Mouse (Mus musculus) cortical plate, adult 2 months (tissue): Measurements from ENCODE around the gene Iqcj. TPM values are rescaled to one million over a fixed set of nuclear protein-coding genes. Genes with fewer than 3 reads are reported as not detected.
"Not testable (repeated sequence)": the region's sequence is repeated elsewhere in the genome, so short reads cannot be mapped to it uniquely, and the experiment has no call there.

Experiments
- H3K27ac ChIP-seq: fragments of 200-500 bp; 2 replicates; pipeline ENCODE4 v1.5.1; 2012; ENCODE audit warnings: low read length, control low read depth, inconsistent platforms; ENCODE audit not compliant: insufficient read depth
- H3K4me1 ChIP-seq: fragments of 200-500 bp; 2 replicates; pipeline ENCODE4 v1.6.1; 2011; ENCODE audit warnings: low read length; ENCODE audit not compliant: control insufficient read depth, insufficient read depth
- H3K4me3 ChIP-seq: fragments of 200-500 bp; 2 replicates; pipeline ENCODE4 v1.5.1; 2011; ENCODE audit warnings: mild to moderate bottlenecking, low read length, control low read depth; ENCODE audit not compliant: insufficient read depth
- CTCF ChIP-seq: fragments of 200-500 bp; IDR thresholded peaks from 2 replicates; pipeline ENCODE4 v1.5.1; 2011; ENCODE audit warnings: mild to moderate bottlenecking, control low read depth, low read length; ENCODE audit not compliant: insufficient read depth; ENCODE audit errors: extremely low read depth
- POLR2A ChIP-seq: fragments of 200-500 bp; IDR thresholded peaks from 2 replicates; pipeline ENCODE4 v1.6.1; 2011; ENCODE audit warnings: mild to moderate bottlenecking, low read length, control low read depth; ENCODE audit not compliant: insufficient read depth; ENCODE audit errors: extremely low read depth
- polyA plus RNA-seq: library from polyadenylated mRNA; depleted of rRNA; stranded (reverse); fragments of >200 nt; gene quantifications from 2 replicates; pipeline ENCODE4 v1.2.3, GENCODE M21; 2012; rRNA removed

The Iqcj gene
- polyA plus RNA-seq, 1 experiment = 0.98 TPM

DNA sequence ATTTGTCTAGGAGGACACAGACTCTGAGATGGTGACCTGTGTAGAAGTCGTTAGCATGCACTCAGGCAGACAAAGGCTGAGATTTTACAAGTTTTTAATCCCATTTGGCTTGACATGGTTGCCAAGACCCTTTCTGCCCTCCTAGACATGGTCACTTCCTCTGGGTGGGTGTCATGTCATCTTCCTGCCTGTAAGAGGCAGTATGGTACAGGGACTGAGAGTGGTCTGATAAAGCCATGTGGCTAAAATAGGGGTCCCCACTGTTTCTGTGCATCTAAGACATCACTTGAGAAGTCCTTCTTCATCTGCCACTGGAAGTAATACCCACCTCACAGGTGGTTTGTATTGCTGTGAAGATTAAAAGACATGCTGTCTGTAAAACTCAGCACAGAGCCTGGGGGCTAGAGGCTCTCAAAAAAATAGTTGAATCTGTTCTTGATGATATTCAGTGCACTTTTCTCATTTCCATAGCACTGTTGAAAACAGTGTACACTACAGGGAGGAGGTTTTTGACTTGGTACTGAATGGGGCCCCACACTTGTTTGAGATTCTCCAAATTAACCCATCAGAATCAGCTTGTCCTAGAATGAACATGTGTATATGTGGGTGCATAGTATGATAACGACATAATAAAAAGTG lies 167.3 kb downstream of the Iqcj start:
- H3K27ac ChIP-seq = no peak overlapping the region
- TF ChIP-seq POLR2A (no peak), CTCF (peak; percentile 89)
- no peak overlapping the region for H3K4me3 ChIP-seq
- H3K4me1 ChIP-seq = peaks cover 1% of the 10 kb centered on the region; the same call in 1 of the 2 replicates

DNA sequence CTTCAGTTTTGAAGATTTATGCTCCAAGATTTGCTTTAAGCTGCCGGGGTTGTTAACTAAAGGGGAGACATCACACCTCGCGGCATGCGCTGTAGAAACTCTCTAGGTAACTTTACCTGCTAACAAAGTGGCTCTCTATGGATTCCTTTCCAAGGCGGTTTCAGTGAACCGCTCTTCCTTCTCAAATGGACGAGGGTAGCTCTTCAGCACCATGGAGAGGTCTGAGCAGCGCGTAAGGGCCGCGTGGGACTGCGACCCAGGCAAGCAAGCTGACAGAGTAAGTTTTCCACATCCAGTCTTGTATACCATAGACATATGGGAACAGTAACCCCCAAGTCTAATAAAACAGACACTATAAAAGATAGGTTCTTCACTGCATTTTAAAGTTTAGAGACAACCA lies 172.7 kb downstream of the Iqcj start, which contains the start of gene Schip1:
TSS of gene Schip1 (plus strand) at position 72 of the 400 bp plus-strand sequence.
- TF ChIP-seq CTCF = no peak
- no peak for TF ChIP-seq POLR2A

DNA sequence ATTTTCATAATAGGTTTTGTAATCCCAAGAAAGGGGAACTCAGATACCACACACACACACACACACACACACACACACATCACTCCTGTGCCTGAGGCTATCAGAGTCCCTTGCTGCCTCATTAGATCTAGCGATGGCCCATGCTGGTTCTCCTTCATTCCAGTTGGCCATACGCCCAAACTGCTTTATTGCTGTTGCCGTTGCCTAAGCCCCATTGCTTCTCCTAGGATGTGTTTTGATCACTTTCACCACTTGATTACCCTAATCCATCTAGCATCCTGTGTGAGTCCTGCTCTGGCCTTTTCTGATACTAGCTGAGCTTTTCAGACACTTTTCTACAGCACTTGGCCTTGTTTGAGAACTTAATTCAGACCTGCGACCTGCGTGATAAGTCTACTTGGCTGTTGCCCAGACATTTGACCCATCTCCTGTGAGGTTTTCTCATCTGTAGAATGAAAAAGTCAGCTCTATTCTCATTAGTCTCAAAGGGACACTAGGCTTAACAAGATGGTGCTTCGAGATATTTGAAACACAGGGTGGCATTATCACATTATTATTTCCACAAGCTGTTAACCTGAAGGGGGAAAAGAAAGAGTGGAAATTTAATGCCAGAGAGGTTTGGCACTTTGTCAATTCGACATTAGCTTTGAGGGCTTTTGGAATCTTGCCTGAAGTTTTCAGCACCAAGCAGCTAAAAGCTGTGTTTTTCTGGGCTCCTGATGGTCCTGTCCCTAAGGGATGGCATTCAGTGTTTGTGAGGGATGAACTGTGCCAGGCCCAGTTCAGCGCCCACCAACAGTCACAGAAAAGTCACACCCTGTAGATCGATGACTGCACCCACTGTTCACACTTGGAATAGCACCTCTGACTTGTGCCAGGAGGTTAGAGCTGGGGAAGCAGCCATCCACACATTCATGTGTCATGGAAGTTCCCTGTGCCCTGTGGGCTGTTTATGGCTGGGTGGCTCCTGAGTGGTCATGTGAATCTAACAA lies 179.7 kb downstream of the Iqcj start:
- Histone ChIP-seq H3K27ac (no peak overlapping the region), H3K4me1 (no peaks in the 10 kb centered on the region), H3K4me3 (no peak overlapping the region)
- no peak for TF ChIP-seq POLR2A
- no peak for TF ChIP-seq CTCF

More for the DNA sequence above, 172.7 kb downstream of the Iqcj start, which contains the start of gene Schip1:
- 0 out of 2 replicates have a peak within 1 kb of the TSS, but pooled peaks have one; percentile 1 for H3K4me3 ChIP-seq
- no peaks in the 10 kb centered on the region for H3K4me1 ChIP-seq
- H3K27ac ChIP-seq = no peak within 1 kb of the TSS

DNA sequence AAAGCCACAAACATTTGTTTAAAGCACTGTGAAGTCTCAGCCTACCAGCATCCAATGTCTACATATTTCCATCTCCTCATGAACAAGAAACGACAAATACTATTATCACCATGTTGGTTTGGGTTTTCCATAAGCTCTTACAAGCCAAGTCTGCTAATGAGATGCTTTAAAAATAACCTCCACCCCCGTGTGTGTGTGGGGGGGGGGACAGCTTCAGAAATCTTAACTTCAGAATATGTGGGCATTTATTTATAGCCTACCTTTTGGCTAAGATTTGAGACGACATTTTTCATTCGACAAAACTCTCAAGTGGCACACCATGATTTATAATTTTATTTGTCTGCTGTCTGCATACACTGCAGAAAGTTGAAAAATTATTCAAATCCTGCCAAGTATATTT lies 185.4 kb downstream of the Iqcj start:
- Histone ChIP-seq H3K4me1 (no peaks in the 10 kb centered on the region), H3K4me3 (no peak overlapping the region), H3K27ac (no peak overlapping the region)
- no peak for TF ChIP-seq POLR2A
- no peak for TF ChIP-seq CTCF

DNA sequence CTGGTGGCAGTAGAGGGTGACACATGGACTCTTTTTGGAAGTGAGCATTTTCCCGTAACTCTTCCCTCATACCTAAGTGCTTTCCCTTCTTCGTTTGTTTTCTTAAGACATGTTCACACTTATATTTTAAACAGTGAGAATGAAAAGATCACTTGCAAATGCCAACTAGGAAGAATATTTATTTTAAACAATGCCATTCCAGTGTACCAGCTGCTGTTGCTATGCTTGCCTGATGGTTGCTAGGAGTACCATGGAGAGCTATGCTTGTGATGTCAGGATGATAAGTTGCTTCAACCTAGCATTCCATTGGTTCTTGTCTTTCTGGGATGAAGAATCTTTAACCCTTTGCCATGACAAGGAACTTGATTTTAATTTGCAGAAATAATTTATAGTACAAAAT lies 193.0 kb downstream of the Iqcj start:
- H3K4me1 ChIP-seq = peaks cover 2% of the 10 kb centered on the region; the same call in 1 of the 2 replicates
- TF ChIP-seq CTCF = no peak
- no peak for TF ChIP-seq POLR2A
- no peak overlapping the region for H3K27ac ChIP-seq
- H3K4me3 ChIP-seq = no peak overlapping the region

DNA sequence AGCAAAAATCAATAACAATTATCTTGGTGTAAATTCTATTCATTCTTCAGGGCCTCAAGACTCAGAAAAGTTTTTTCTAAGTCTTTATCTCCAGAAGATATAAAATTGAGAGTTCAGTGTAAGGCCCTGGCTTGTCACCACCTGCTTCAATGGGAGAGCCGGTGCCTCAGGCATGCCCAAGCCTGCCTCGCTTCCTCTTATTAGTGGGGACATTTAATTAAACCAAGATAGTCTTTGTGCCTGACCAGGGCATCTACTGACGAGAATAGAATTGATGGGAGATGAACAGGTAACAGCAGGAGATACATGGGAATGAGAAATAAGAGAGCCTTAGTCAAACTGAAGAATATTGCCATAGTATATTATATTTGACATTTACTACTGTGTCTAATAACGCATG lies 200.1 kb downstream of the Iqcj start:
- no peak overlapping the region for H3K27ac ChIP-seq
- H3K4me3 ChIP-seq = no peak overlapping the region
- no peaks in the 10 kb centered on the region for H3K4me1 ChIP-seq
- no peak for TF ChIP-seq CTCF
- TF ChIP-seq POLR2A = no peak

DNA sequence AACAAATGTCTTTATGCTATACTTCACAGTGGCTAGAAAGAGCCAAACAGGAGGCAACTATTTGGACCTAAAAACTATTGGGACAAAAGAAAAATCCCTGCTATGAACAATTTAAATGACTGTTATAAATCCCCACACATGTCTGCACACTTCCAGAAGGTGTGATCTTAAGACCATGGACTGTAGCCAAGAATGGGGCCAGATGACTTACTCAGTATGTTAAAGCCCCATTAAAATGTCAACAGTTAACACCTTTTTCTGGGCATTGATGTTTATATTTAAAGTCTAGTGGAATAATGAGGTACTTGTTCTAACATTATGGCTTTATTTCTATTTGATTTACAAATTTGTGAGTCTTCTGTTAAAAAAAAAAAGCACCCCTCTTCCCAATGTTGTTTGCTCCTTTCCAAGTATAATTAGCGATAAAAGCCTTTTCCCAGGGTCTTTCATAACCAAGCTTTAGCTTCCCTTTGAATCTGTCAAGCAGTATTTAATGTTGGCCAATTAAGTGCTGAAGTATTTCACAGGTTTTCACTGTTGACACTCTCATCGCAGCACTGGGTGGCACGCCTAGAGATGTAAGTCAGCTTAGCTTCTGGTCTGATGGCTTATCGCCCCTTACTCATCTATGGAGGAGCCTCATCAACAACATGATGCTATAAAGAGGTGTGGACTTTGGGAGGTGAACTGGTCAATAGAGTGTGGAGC lies 204.9 kb downstream of the Iqcj start:
- no peak overlapping the region for H3K27ac ChIP-seq
- H3K4me3 ChIP-seq = no peak overlapping the region
- H3K4me1 ChIP-seq = peaks cover 3% of the 10 kb centered on the region; the same call in 1 of the 2 replicates
- no peak for TF ChIP-seq CTCF
- TF ChIP-seq POLR2A = no peak

DNA sequence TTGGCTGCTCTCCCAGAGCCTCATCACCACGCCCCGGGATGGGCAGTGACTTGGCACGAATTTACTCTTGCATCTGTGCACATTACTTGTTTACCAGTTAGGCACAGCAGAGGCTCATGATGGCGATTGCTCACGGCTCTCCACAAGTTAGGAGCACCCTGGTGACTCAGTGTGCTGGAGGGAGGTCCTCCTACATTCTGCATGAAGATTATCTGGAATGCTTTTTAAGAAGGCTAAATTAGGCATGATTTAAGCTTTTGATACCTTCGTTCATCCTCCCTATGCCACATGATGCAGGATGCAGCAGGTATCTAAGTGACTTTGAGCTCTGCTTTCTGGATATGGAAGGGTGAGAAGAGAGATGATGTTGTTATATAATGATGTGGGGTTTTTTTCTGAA lies 207.5 kb downstream of the Iqcj start:
- not testable (repeated sequence) for H3K27ac ChIP-seq, H3K4me3 ChIP-seq, H3K4me1 ChIP-seq

DNA sequence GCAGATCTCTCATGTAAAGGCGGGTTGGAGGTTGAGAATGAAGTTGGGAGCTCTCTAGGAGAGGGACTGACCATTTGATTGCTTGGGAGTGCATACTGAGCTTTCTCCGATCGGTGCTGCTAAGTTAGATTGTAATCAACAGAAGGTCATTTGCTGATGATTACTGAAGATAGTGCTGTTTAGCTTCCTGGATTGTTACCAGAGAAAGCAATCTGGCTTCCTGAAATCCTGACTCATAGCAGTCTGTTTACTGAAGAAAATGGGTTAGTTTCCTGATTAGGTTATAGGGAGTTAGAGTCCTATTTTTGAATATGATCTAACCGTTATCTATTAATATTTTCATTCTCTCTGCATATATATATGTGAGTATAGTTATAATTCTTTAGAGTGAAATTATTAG lies 209.3 kb downstream of the Iqcj start:
- TF ChIP-seq CTCF (no peak), POLR2A (no peak)
- Histone ChIP-seq H3K27ac (no peak overlapping the region), H3K4me1 (peaks cover 3% of the 10 kb centered on the region; the same call in 1 of the 2 replicates), H3K4me3 (no peak overlapping the region)

DNA sequence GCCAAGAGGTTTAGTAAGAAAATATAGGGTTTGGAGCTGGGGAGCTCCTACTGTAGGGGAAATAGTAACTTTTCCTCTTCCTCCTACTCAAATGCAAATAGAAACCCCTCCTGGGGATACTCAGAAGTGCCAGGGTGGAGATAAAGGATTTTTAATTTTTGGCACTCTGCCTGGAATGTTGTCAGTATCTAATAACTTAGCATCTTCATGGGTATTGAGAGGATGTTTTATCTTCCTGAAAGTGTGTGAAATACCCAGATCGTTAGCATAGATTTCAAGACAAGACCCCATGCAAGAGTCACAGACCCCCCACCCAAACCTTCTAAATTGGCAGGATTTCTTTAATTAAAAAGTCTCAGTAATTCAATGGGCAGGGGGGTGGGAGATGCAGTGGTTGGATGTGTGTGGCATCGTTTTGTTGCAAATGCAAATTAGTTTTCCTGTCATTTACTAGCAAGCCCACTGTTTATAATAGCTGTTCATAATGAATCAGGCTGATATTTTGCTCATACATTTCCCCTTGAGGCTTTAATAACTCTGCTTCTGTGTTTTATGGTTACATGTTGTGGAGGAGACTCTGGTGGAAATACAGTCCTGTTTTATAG lies 213.2 kb downstream of the Iqcj start:
- no peak overlapping the region for H3K27ac ChIP-seq
- H3K4me1 ChIP-seq = no peaks in the 10 kb centered on the region; the same call in 1 of the 2 replicates
- H3K4me3 ChIP-seq = no peak overlapping the region
- TF ChIP-seq CTCF (no peak), POLR2A (no peak)

Other genes with a start within 250 kb of the Iqcj start
- gene Iqschfp, start within 50 bp of the Iqcj start, polyA plus RNA-seq = 7.8 and 10.6 TPM in 2 replicates
- gene Schip1, start 172.6 kb downstream of the Iqcj start, polyA plus RNA-seq = 207 and 221 TPM in 2 replicates